Mouse (Mus musculus): Measurements from ENCODE around the gene Nupr1.

DNA sequence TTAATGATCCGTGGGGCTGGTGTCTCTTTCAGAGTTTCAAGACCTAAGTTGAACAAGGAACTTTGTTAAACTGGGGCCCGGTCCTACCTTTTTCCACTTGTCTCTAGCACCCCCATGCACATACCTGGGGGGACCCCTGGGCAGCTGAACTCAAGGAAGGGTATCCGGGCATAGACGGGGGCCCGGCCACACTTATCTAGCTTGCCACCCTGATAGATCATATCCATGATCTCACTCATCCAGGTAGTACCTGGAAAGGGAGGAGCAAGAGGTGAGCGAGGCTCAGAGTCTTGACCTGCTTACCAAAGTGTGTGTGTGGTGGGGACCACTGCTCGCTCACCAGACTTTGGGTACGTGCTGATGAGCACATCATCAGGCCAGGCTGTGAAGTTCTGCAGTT, 44.4 kb upstream of the Nupr1 start:
- no peak for TF ChIP-seq CTCF (IDR thresholded peaks at IDR 0.05; ENCODE audit: low read depth)
- no peak for TF ChIP-seq EP300 (IDR thresholded peaks at IDR 0.05; ENCODE audit: low read depth)

Measured in liver, embryonic 14.5 days (tissue).